Mouse (Mus musculus) cerebellum, adult 2 months (tissue): ENCODE results near the gene Ccdc113.

Source experiments
- CTCF ChIP-seq: fragments of 200-500 bp; IDR thresholded peaks from 2 replicates; pipeline ENCODE4 v1.5.1; 2011; ENCODE audit warnings: low read depth, mild to moderate bottlenecking, control low read depth, low read length, moderate library complexity, borderline replicate concordance; ENCODE audit not compliant: insufficient read depth
- POLR2A ChIP-seq: fragments of 200-500 bp; IDR thresholded peaks from 2 replicates; pipeline ENCODE4 v1.6.1; 2011; ENCODE audit warnings: low read length, control low read depth, borderline replicate concordance; ENCODE audit not compliant: insufficient read depth

DNA sequence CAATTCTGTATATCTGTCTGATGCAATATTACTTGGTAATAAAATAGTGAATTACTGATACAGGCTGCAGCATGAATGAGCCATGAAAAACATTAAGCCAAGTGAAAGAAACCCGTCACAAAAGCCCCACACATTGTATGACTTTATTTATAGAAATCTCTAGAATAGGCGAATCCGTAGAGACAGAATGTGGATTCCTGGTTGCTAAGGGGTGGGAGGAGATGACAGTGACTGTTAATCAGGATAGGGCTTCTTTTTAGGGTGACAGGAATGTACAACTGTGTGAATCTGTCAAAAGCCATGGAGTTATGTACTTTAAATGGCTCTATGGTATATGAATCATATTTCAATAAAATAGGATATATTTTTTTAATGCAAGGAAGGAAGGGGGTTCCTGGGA is 28.3 kb upstream of the Ccdc113 start:
- no peak for TF ChIP-seq CTCF
- TF ChIP-seq POLR2A, result no peak
